In the genomic region with DNA sequence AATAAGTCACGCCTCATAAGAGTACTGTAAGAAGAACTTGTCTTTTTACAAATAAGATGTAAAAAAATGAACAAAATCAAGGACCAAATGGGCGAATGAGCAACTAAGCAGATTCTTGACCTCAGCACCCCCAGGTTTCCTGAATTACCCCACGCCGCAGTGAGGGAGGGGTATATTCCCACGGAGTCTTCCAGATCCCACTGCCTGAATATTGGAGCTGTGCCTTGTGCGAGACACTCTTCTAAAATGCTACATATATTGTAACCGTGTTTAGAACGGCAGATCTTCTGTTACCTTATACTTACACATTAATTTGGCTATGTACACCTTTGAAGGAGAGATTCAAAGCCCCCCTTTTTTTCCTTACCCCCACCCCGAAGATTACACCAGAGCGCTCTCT, we compare ENCODE assay signal across 10 mouse cellular contexts. TPM values are rescaled to one million over a fixed set of nuclear protein-coding genes. Genes with fewer than 3 reads are reported as not detected.
DNase-seq lines count a peak whose midpoint lies in the region; ATAC-seq and TF ChIP-seq lines count a peak whose summit lies in the region.
"Had no signal": no experiment of that assay in that cellular context is flagged by ENCODE, and none has a peak within 500 bp of the region (broad histone marks: within the 10 kb centered on the region; RNA-seq: fewer than 3 reads in every experiment).

No protein-coding gene starts in this region.

- peak overlapping the region; percentile 51 for H3K4me3 ChIP-seq in stomach, embryonic 14.5 days (ENCODE audit: low read depth, low read length)
- no peak overlapping the region for H3K4me3 ChIP-seq in stomach, postnatal 0 days (ENCODE audit: low read depth, low read length)
- no peak overlapping the region for H3K4me3 ChIP-seq in limb, embryonic 11.5 days (ENCODE audit: low read depth, low read length)

- TF ChIP-seq CTCF in stomach, postnatal 0 days (IDR thresholded peaks at IDR 0.05; ENCODE audit: low read depth): no peak

- WGBS in stomach, embryonic 14.5 days: 38% methylated on average over 10 of the region's 10 CpGs
- 47% methylated on average over 10 of the region's 10 CpGs for WGBS in stomach, postnatal 0 days
- WGBS in limb, embryonic 11.5 days: 50% methylated on average over 10 of the region's 10 CpGs

- H3K36me3 ChIP-seq in stomach, embryonic 14.5 days (ENCODE audit: control insufficient read depth, insufficient read depth, low read length): no peaks in the 10 kb centered on the region
- H3K36me3 ChIP-seq in stomach, postnatal 0 days (ENCODE audit: control insufficient read depth, insufficient read depth, low read length): no peaks in the 10 kb centered on the region
- no peaks in the 10 kb centered on the region for H3K36me3 ChIP-seq in limb, embryonic 11.5 days (ENCODE audit: control insufficient read depth, insufficient read depth, low read length)

- no peak overlapping the region for H3K9ac ChIP-seq in stomach, embryonic 14.5 days (replicated peaks; ENCODE audit: low read depth, low read length)
- H3K9ac ChIP-seq in stomach, postnatal 0 days (ENCODE audit: low read length): no peak overlapping the region
- H3K9ac ChIP-seq in limb, embryonic 11.5 days (ENCODE audit: low read length): no peak overlapping the region

- peak; percentile 62 for DNase-seq in cerebellum, adult 11-12 months
- no peak for DNase-seq in stomach, postnatal 0 days (ENCODE audit: low spot score)
- DNase-seq in limb, embryonic 11.5 days (ENCODE audit: low spot score): no peak
- DNase-seq in urinary bladder, postnatal 36 days (ENCODE audit: low spot score in 2 of 2): no peak
- DNase-seq in spleen, postnatal 10 days (ENCODE audit: low spot score in 2 of 2): no peak
- DNase-seq in adrenal gland, postnatal 4 days (ENCODE audit: low spot score in 2 of 2): no peak
- DNase-seq: thymus, adult 18-20 months had no signal

- peak overlapping the region; percentile 91 for H3K4me2 ChIP-seq in stomach, embryonic 14.5 days (replicated peaks; ENCODE audit: low read depth, low read length)
- no peak overlapping the region for H3K4me2 ChIP-seq in stomach, postnatal 0 days (replicated peaks; ENCODE audit: low read depth)
- peak overlapping the region; percentile 95; the same call in 1 of the 2 replicates for H3K4me2 ChIP-seq in limb, embryonic 11.5 days (ENCODE audit: low read depth, severe bottlenecking)

- no peak for ATAC-seq in cerebellum, adult (ENCODE audit: insufficient number of reproducible peaks, low FRiP score, low TSS enrichment)
- ATAC-seq in stomach, embryonic 14.5 days (ENCODE audit: insufficient number of reproducible peaks, insufficient read depth, low FRiP score, low read depth): peak; percentile 39; the same call in 1 of the 2 replicates
- no peak for ATAC-seq in stomach, postnatal 0 days (ENCODE audit: low FRiP score, low TSS enrichment)
- no peak for ATAC-seq in limb, embryonic 11.5 days (ENCODE audit: insufficient number of reproducible peaks, low FRiP score, low TSS enrichment, low read depth)

- H3K27me3 ChIP-seq in stomach, embryonic 14.5 days (ENCODE audit: control insufficient read depth, insufficient read depth, low read length): peaks cover 17% of the 10 kb centered on the region
- H3K27me3 ChIP-seq in stomach, postnatal 0 days (ENCODE audit: control insufficient read depth, insufficient read depth, low read length): peaks cover 4% of the 10 kb centered on the region; the same call in 1 of the 2 replicates
- peaks cover 30% of the 10 kb centered on the region for H3K27me3 ChIP-seq in limb, embryonic 11.5 days (ENCODE audit: control insufficient read depth, insufficient read depth, low read length)

- TF ChIP-seq EP300 in stomach, postnatal 0 days (optimal IDR thresholded peaks at IDR 0.05): no peak

- H3K4me1 ChIP-seq in stomach, embryonic 14.5 days (ENCODE audit: control insufficient read depth, insufficient read depth, low read length): no peaks in the 10 kb centered on the region
- no peaks in the 10 kb centered on the region for H3K4me1 ChIP-seq in stomach, postnatal 0 days (replicated peaks; ENCODE audit: control insufficient read depth, insufficient read depth)
- 0 out of 2 replicates have a peak, but pooled peaks cover 2% of the 10 kb centered on the region for H3K4me1 ChIP-seq in limb, embryonic 11.5 days (ENCODE audit: control insufficient read depth, insufficient read depth, low read length)

- no peak overlapping the region for H3K27ac ChIP-seq in stomach, embryonic 14.5 days (ENCODE audit: low read length)
- no peak overlapping the region for H3K27ac ChIP-seq in stomach, postnatal 0 days (replicated peaks)
- H3K27ac ChIP-seq in limb, embryonic 11.5 days (replicated peaks; ENCODE audit: low read depth, low read length): no peak overlapping the region

- no peaks in the 10 kb centered on the region for H3K9me3 ChIP-seq in stomach, embryonic 14.5 days (ENCODE audit: control insufficient read depth, low read depth, low read length)
- H3K9me3 ChIP-seq in stomach, postnatal 0 days (ENCODE audit: control insufficient read depth, low read length): no peaks in the 10 kb centered on the region
- H3K9me3 ChIP-seq in limb, embryonic 11.5 days (ENCODE audit: control insufficient read depth, low read length): no peaks in the 10 kb centered on the region

RNA-seq across cellular contexts. Expression of a gene that starts 0.7 kb away (rescaled TPM):
- polyA plus RNA-seq in stomach, embryonic 14.5 days (2014; fragmentation: Nextera tagmentation; extraction: Ambion mirVana): 0.42 and 0.62 TPM in 2 replicates
- 0.41 and 0.44 TPM in 2 replicates for polyA plus RNA-seq in stomach, postnatal 0 days (2015; fragmentation: Nextera tagmentation; extraction: Ambion mirVana)
- polyA plus RNA-seq in limb, embryonic 11.5 days (2014; fragmentation: Nextera tagmentation; extraction: Ambion mirVana): 0.52 and 2.0 TPM in 2 replicates
- 1 to 10 TPM in 1 of 2 experiments, under 1 TPM in 1; 0.93 to 1.1 TPM for total RNA-seq in adrenal gland, postnatal 4 days (2021)
- total RNA-seq: common myeloid progenitor, adult 5-6 weeks had no signal
